Mouse (Mus musculus) stomach, postnatal 0 days (tissue): ENCODE results near the gene 2210011C24Rik. TPM values are rescaled to one million over a fixed set of nuclear protein-coding genes. Genes with fewer than 3 reads are reported as not detected.

Experiments
- ATAC-seq: fragments of 200-750 bp; cut with Nextera tagmentation; 2 replicates; pipeline ENCODE4 v1.8.0; 2017; ENCODE audit not compliant: low FRiP score, low TSS enrichment
- DNase-seq: peaks from one replicate; pipeline ENCODE4 v3.0.0-alpha.2; 2016; ENCODE audit warnings: low spot score
- H3K27ac ChIP-seq: fragments of 300-500 bp; sonication (generic); replicated peaks from 2 replicates; pipeline ENCODE4 v1.5.1; 2014; ENCODE audit warnings: mild to moderate bottlenecking, control low read depth
- H3K27me3 ChIP-seq: fragments of 300-500 bp; sonication (generic); 2 replicates; pipeline ENCODE4 v1.6.1; 2014; ENCODE audit warnings: low read length; ENCODE audit not compliant: control insufficient read depth, insufficient read depth
- H3K36me3 ChIP-seq: fragments of 300-500 bp; sonication (generic); 2 replicates; pipeline ENCODE4 v1.6.1; 2014; ENCODE audit warnings: low read length, mixed read lengths; ENCODE audit not compliant: control insufficient read depth, insufficient read depth
- H3K4me1 ChIP-seq: fragments of 300-500 bp; sonication (generic); replicated peaks from 2 replicates; pipeline ENCODE4 v1.6.1; 2014; ENCODE audit warnings: antibody characterized with exemption; ENCODE audit not compliant: control insufficient read depth, insufficient read depth
- H3K4me2 ChIP-seq: fragments of 300-500 bp; sonication (generic); replicated peaks from 2 replicates; pipeline ENCODE4 v1.6.1; 2014; ENCODE audit warnings: low read depth, mild to moderate bottlenecking, control low read depth, moderate library complexity
- H3K4me3 ChIP-seq: fragments of 300-500 bp; sonication (generic); 2 replicates; pipeline ENCODE4 v1.5.1; 2014; ENCODE audit warnings: low read depth, low read length, control low read depth
- H3K9ac ChIP-seq: fragments of 300-500 bp; sonication (generic); 2 replicates; pipeline ENCODE4 v1.6.1; 2014; ENCODE audit warnings: mild to moderate bottlenecking, low read length, control low read depth, mixed read lengths
- H3K9me3 ChIP-seq: fragments of 300-500 bp; sonication (generic); 2 replicates; pipeline ENCODE4 v1.6.1; 2016; ENCODE audit warnings: low read length; ENCODE audit not compliant: control insufficient read depth
- CTCF ChIP-seq: IDR thresholded peaks from 2 replicates; pipeline ENCODE4 v1.5.1; 2016; ENCODE audit warnings: antibody characterized with exemption, low read depth, mild to moderate bottlenecking, moderate library complexity
- EP300 ChIP-seq: optimal IDR thresholded peaks from 2 replicates; pipeline ENCODE3; 2016; ENCODE audit warnings: antibody characterized with exemption
- WGBS: fragments of 180-500 bp; shearing (Covaris S2); extraction: QIAGEN DNeasy Blood & Tissue Kit; methylation state at CpG from one replicate; pipeline ENCODE4 v1.1.7; 2014; 5-methylcytosine and 5-hydroxymethylcytosine counted together
- microRNA counts: library from miRNA; unstranded; fragments of <30 nt; microRNA quantifications from one replicate; lab custom pipeline; 2015
- microRNA-seq: library from miRNA; unstranded; fragments of <30 nt; microRNA quantifications from one replicate; pipeline ENCODE4, GENCODE M21; 2016
- polyA plus RNA-seq: library from polyadenylated mRNA; unstranded; fragments of >200 nt; fragmentation: Nextera tagmentation; extraction: Ambion mirVana; gene quantifications from 2 replicates; pipeline ENCODE4 v1.2.1, GENCODE M21; 2015

The 2210011C24Rik gene
- polyA plus RNA-seq, 1 experiment from 2014 or later, result 5.8 TPM

- Histone ChIP-seq H3K4me3 (no peak overlapping the region), H3K4me2 (no peak overlapping the region), H3K4me1 (0 out of 2 replicates have a peak, but pooled peaks cover 3% of the 10 kb centered on the region), H3K36me3 (no peaks in the 10 kb centered on the region; the same call in none of the 2 replicates), H3K27ac (no peak overlapping the region), H3K9ac (no peak overlapping the region), H3K9me3 (no peaks in the 10 kb centered on the region), H3K27me3 (no peaks in the 10 kb centered on the region)
- no peak for TF ChIP-seq CTCF
- TF ChIP-seq EP300, result no peak
- 87% methylated on average over 4 of the region's 4 CpGs for WGBS
- DNase-seq (no peak), ATAC-seq (no peak)
Observed at GRCm38 (mm10) chr8:83971121-83971520, 40.9 kb downstream of the 2210011C24Rik start.

GRCm38 (mm10) chr8:83967701-83968100 lies 44.3 kb downstream of the 2210011C24Rik start:
- Histone ChIP-seq H3K9ac (no peak overlapping the region), H3K9me3 (no peaks in the 10 kb centered on the region), H3K36me3 (no peaks in the 10 kb centered on the region; the same call in none of the 2 replicates), H3K27ac (no peak overlapping the region), H3K4me2 (no peak overlapping the region), H3K27me3 (no peaks in the 10 kb centered on the region), H3K4me3 (no peak overlapping the region), H3K4me1 (no peaks in the 10 kb centered on the region)
- TF ChIP-seq CTCF, result no peak
- TF ChIP-seq EP300, result no peak
- no peak for ATAC-seq
- WGBS, result 92% methylated on average over 7 of the region's 7 CpGs
- no peak for DNase-seq

GRCm38 (mm10) chr8:83964015-83964765 lies 47.8 kb downstream of the 2210011C24Rik start:
- no peaks in the 10 kb centered on the region for H3K9me3 ChIP-seq
- H3K27me3 ChIP-seq, result no peaks in the 10 kb centered on the region
- no peaks in the 10 kb centered on the region for H3K4me1 ChIP-seq
- H3K4me3 ChIP-seq, result no peak overlapping the region
- DNase-seq, result no peak
- no peak for ATAC-seq
- H3K4me2 ChIP-seq, result no peak overlapping the region
- TF ChIP-seq CTCF, result no peak
- TF ChIP-seq EP300, result no peak
- whole genome bisulfite sequencing, result 87% methylated on average over 5 of the region's 5 CpGs
- no peak overlapping the region for H3K27ac ChIP-seq
- no peaks in the 10 kb centered on the region; the same call in none of the 2 replicates for H3K36me3 ChIP-seq
- H3K9ac ChIP-seq, result no peak overlapping the region

MicroRNAs encoded within 50 kb of the gene (microRNA counts, 519-probe panel; counts per million panel counts)
- microRNA mmu-miR-1199 (lab: Ali Mortazavi, UCI), result not detected

Small RNAs within 50 kb of the gene (microRNA-seq; reads per million reads assigned to microRNA genes)
- gene Mir1199, result 1.6 reads per million
- 2.6 reads per million for gene Mir8111

Other genes with a start within 250 kb of the 2210011C24Rik start
- gene Adgrl1, start 112.1 kb downstream of the 2210011C24Rik start, polyA plus RNA-seq, result 6.5 and 7.5 TPM in 2 replicates
- gene Gm10644, start 57.0 kb downstream of the 2210011C24Rik start, polyA plus RNA-seq, result 0.11 and 0.13 TPM in 2 replicates
- gene Asf1b, start 56.7 kb downstream of the 2210011C24Rik start, polyA plus RNA-seq, result 14.1 and 16.6 TPM in 2 replicates
- gene Prkaca, start 39.2 kb downstream of the 2210011C24Rik start, polyA plus RNA-seq, result 62.4 and 63.1 TPM in 2 replicates
- gene Samd1, start 14.5 kb downstream of the 2210011C24Rik start, polyA plus RNA-seq, result 4.2 and 4.5 TPM in 2 replicates
- 0.36 and 0.38 TPM in 2 replicates for gene 1700067K01Rik, start 10.7 kb downstream of the 2210011C24Rik start, polyA plus RNA-seq
- gene Palm3, start 9.3 kb upstream of the 2210011C24Rik start, polyA plus RNA-seq, result 0.96 and 1.3 TPM in 2 replicates
- gene Il27ra, start 30.4 kb upstream of the 2210011C24Rik start, polyA plus RNA-seq, result 0.40 and 0.44 TPM in 2 replicates
- 0.17 TPM in 1 of 2 replicates, not detected in the other for gene Rln3, start 32.8 kb upstream of the 2210011C24Rik start, polyA plus RNA-seq
- gene Gm10643, start 53.0 kb upstream of the 2210011C24Rik start, polyA plus RNA-seq, result 0.96 and 1.2 TPM in 2 replicates
- 2.7 and 3.0 TPM in 2 replicates for gene Rfx1, start 54.7 kb upstream of the 2210011C24Rik start, polyA plus RNA-seq
- gene Dcaf15, start 92.6 kb upstream of the 2210011C24Rik start, polyA plus RNA-seq, result 4.1 and 4.4 TPM in 2 replicates
- 0.11 and 0.21 TPM in 2 replicates for gene Podnl1, start 113.8 kb upstream of the 2210011C24Rik start, polyA plus RNA-seq
- 15.8 and 17.5 TPM in 2 replicates for gene Cc2d1a, start 135.8 kb upstream of the 2210011C24Rik start, polyA plus RNA-seq
- 0.28 and 0.40 TPM in 2 replicates for gene 4930432K21Rik, start 135.9 kb upstream of the 2210011C24Rik start, polyA plus RNA-seq
- gene Nanos3, start 173.0 kb upstream of the 2210011C24Rik start, polyA plus RNA-seq, result 2.0 and 4.4 TPM in 2 replicates
- gene Zswim4, start 224.9 kb upstream of the 2210011C24Rik start, polyA plus RNA-seq, result 8.0 and 9.7 TPM in 2 replicates
- 299 and 309 TPM in 2 replicates for gene D8Ertd738e, start 237.5 kb upstream of the 2210011C24Rik start, polyA plus RNA-seq
- gene Mri1, start 245.2 kb upstream of the 2210011C24Rik start, polyA plus RNA-seq, result 61.7 and 62.7 TPM in 2 replicates